Mouse (Mus musculus): Measurements from ENCODE around the gene Gm49361. TPM values are rescaled to one million over a fixed set of nuclear protein-coding genes. Genes with fewer than 3 reads are reported as not detected.

The Gm49361 gene
- polyA plus RNA-seq, 1 experiment: not detected

DNA sequence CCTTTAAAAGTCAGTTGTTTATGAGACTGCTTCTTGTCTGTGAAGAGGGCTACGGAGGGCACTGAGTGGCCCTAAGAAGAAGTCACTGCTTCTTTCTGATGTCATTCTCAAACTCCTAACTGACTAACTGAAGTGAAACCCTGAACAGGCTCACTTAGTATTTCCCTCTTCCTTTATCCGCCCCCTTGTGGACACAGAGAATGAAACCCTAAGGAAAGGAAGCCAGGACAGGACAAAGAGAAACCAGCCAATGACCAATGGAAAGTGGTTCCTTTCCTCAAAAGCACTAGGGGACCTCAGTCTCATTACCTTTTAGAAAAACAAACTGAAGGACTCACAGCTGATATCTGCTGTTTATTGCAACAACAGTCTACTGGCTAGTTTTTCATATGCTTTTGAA is 126.4 kb downstream of the Gm49361 start:
- Histone ChIP-seq H3K4me3 (no peak overlapping the region), H3ac (ENCODE audit: control insufficient read depth, insufficient read length) (no peak overlapping the region), H3K4me2 (ENCODE audit: low read depth) (no peak overlapping the region), H3K36me3 (ENCODE audit: control insufficient read depth, insufficient read depth) (peaks cover 20% of the 10 kb centered on the region), H3K27me3 (ENCODE audit: control insufficient read depth, insufficient read depth, insufficient read length) (no peaks in the 10 kb centered on the region), H3K79me2 (ENCODE audit: control insufficient read depth, insufficient read depth) (no peaks in the 10 kb centered on the region)
- TF ChIP-seq POLR2A (IDR thresholded peaks at IDR 0.05; ENCODE audit: insufficient read length, low read depth): no peak
- TF ChIP-seq E2F4 (IDR thresholded peaks at IDR 0.05; ENCODE audit: insufficient read depth): no peak
- no peak for TF ChIP-seq MYOD1 (IDR thresholded peaks at IDR 0.05; ENCODE audit: control insufficient read depth in 1 of 3, insufficient read length in 2 of 3, low read depth in 2 of 3)

DNA sequence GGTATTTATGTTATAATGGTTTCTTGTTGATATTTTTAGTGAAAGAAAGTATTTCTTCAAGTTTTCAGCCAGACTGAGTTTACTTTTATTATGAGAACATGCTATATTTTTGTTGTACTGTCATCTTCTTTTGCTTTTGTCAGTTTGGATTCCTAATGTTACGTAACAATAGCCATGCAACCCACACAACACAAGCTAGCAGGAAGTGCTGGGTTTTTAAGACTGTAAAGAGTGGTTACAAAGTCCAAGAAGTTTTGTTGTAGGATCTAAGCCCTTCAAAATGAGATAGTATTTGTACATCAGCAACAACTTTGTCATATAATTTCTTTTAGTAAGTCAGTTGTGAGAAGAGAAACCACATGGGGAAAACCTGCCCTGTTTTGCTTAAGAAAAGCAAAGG is 128.2 kb downstream of the Gm49361 start:
- Histone ChIP-seq H3ac (ENCODE audit: control insufficient read depth, insufficient read length) (no peak overlapping the region), H3K27me3 (ENCODE audit: control insufficient read depth, insufficient read depth, insufficient read length) (no peaks in the 10 kb centered on the region), H3K4me3 (no peak overlapping the region), H3K4me2 (ENCODE audit: low read depth) (no peak overlapping the region), H3K36me3 (ENCODE audit: control insufficient read depth, insufficient read depth) (peaks cover 13% of the 10 kb centered on the region), H3K79me2 (ENCODE audit: control insufficient read depth, insufficient read depth) (no peaks in the 10 kb centered on the region)
- TF ChIP-seq MYOG (IDR thresholded peaks at IDR 0.05; ENCODE audit: control insufficient read depth in 1 of 3, insufficient read depth in 1 of 3, insufficient read length in 2 of 3, low read depth in 2 of 3) (no peak), POLR2A (IDR thresholded peaks at IDR 0.05; ENCODE audit: insufficient read length, low read depth) (no peak), REST (IDR thresholded peaks at IDR 0.05; ENCODE audit: insufficient read depth, insufficient read length) (no peak), CEBPB (IDR thresholded peaks at IDR 0.05; ENCODE audit: insufficient read depth, poor library complexity, severe bottlenecking) (no peak), TCF3 (IDR thresholded peaks at IDR 0.05; ENCODE audit: insufficient read length, low read depth) (no peak), MAX (IDR thresholded peaks at IDR 0.05; ENCODE audit: low read depth) (no peak), TCF12 (IDR thresholded peaks at IDR 0.05; ENCODE audit: insufficient read depth, poor library complexity, severe bottlenecking) (no peak), MYOD1 (IDR thresholded peaks at IDR 0.05; ENCODE audit: control insufficient read depth in 1 of 3, insufficient read length in 2 of 3, low read depth in 2 of 3) (no peak), SRF (IDR thresholded peaks at IDR 0.05; ENCODE audit: control insufficient read depth, insufficient read length, low read depth) (no peak), E2F4 (IDR thresholded peaks at IDR 0.05; ENCODE audit: insufficient read depth) (no peak), USF1 (IDR thresholded peaks at IDR 0.05; ENCODE audit: low read depth) (no peak), POLR2AphosphoS2 (IDR thresholded peaks at IDR 0.05; ENCODE audit: insufficient read length, low read depth) (no peak)

DNA sequence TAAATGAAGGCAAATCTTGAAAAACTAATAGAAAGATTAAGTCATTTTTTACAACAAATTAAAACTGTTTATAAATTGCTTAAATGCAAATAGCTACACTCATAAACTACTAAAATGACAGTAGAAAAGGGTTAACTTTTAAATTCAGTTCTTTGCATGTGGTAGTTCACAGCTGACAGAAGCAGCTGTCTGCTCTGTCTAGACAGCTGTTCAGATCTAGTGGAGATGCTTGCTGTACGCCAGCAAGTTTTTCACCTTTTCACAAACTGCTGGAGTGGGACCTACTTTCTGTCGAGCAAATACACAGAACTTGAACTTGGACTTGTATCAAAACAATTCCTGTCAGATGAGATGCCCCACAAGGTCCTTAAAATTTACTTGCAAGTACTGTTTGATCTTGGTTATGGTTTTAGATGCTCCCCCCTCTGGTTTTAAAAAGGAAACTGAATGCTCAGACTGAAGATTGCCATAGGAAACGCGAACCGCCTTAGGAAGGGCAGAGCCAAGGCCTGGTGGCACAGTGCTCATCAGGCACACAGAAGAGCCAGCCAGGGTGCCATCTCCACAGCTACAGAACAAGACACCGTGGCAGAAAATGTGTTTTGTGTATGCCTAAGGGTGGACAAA is 129.5 kb downstream of the Gm49361 start:
- H3K79me2 ChIP-seq (ENCODE audit: control insufficient read depth, insufficient read depth): no peaks in the 10 kb centered on the region
- peaks cover 12% of the 10 kb centered on the region for H3K36me3 ChIP-seq (ENCODE audit: control insufficient read depth, insufficient read depth)
- TF ChIP-seq SRF (IDR thresholded peaks at IDR 0.05; ENCODE audit: control insufficient read depth, insufficient read length, low read depth): no peak
- peak; percentile 58 for TF ChIP-seq TCF3 (IDR thresholded peaks at IDR 0.05; ENCODE audit: insufficient read length, low read depth)
- no peak for TF ChIP-seq CEBPB (IDR thresholded peaks at IDR 0.05; ENCODE audit: insufficient read depth, poor library complexity, severe bottlenecking)
- TF ChIP-seq MYOG (IDR thresholded peaks at IDR 0.05; ENCODE audit: control insufficient read depth in 1 of 3, insufficient read depth in 1 of 3, insufficient read length in 2 of 3, low read depth in 2 of 3): peak in 2 of 3 experiments; percentile 50 to 80
- no peak for TF ChIP-seq MAX (IDR thresholded peaks at IDR 0.05; ENCODE audit: low read depth)
- TF ChIP-seq MYOD1 (IDR thresholded peaks at IDR 0.05; ENCODE audit: control insufficient read depth in 1 of 3, insufficient read length in 2 of 3, low read depth in 2 of 3): peak; percentile 37 to 88 (median 85)
- peak; percentile 87 for TF ChIP-seq TCF12 (IDR thresholded peaks at IDR 0.05; ENCODE audit: insufficient read depth, poor library complexity, severe bottlenecking)
- peak overlapping the region; percentile 51 for H3K4me2 ChIP-seq (ENCODE audit: low read depth)
- H3K4me3 ChIP-seq: no peak overlapping the region
- H3ac ChIP-seq (ENCODE audit: control insufficient read depth, insufficient read length): no peak overlapping the region
- no peaks in the 10 kb centered on the region for H3K27me3 ChIP-seq (ENCODE audit: control insufficient read depth, insufficient read depth, insufficient read length)

DNA sequence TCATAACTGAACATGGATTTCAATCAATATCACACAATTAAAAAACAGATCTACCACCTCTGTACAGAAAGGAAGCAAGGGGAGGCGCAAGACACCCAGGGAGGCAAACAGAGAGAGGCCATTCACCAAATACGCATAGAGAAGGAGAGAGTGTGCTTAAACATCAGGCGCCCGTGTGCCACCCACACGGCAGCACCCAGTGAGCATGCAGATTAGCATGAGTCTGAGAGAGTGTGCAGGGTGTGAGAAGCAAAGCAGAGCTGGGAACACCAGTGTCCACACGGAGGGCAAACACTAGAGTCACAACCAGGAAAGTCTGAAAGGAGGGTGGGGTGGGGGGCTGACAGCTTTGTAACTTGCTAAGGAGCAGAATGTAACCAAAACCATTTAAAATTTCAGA is 130.1 kb downstream of the Gm49361 start:
- H3K27me3 ChIP-seq (ENCODE audit: control insufficient read depth, insufficient read depth, insufficient read length): no peaks in the 10 kb centered on the region
- H3K4me2 ChIP-seq (ENCODE audit: low read depth): peak overlapping the region; percentile 4
- TF ChIP-seq E2F4 (IDR thresholded peaks at IDR 0.05; ENCODE audit: insufficient read depth): no peak
- TF ChIP-seq POLR2AphosphoS2 (IDR thresholded peaks at IDR 0.05; ENCODE audit: insufficient read length, low read depth): no peak
- TF ChIP-seq MYOD1 (IDR thresholded peaks at IDR 0.05; ENCODE audit: control insufficient read depth in 1 of 3, insufficient read length in 2 of 3, low read depth in 2 of 3): no peak
- TF ChIP-seq USF1 (IDR thresholded peaks at IDR 0.05; ENCODE audit: low read depth): no peak
- TF ChIP-seq MAX (IDR thresholded peaks at IDR 0.05; ENCODE audit: low read depth): no peak
- TF ChIP-seq CEBPB (IDR thresholded peaks at IDR 0.05; ENCODE audit: insufficient read depth, poor library complexity, severe bottlenecking): no peak
- TF ChIP-seq REST (IDR thresholded peaks at IDR 0.05; ENCODE audit: insufficient read depth, insufficient read length): no peak
- no peak for TF ChIP-seq TCF12 (IDR thresholded peaks at IDR 0.05; ENCODE audit: insufficient read depth, poor library complexity, severe bottlenecking)
- TF ChIP-seq POLR2A (IDR thresholded peaks at IDR 0.05; ENCODE audit: insufficient read length, low read depth): no peak
- no peak for TF ChIP-seq TCF3 (IDR thresholded peaks at IDR 0.05; ENCODE audit: insufficient read length, low read depth)
- no peak for TF ChIP-seq MYOG (IDR thresholded peaks at IDR 0.05; ENCODE audit: control insufficient read depth in 1 of 3, insufficient read depth in 1 of 3, insufficient read length in 2 of 3, low read depth in 2 of 3)
- TF ChIP-seq SRF (IDR thresholded peaks at IDR 0.05; ENCODE audit: control insufficient read depth, insufficient read length, low read depth): no peak
- H3K36me3 ChIP-seq (ENCODE audit: control insufficient read depth, insufficient read depth): peaks cover 12% of the 10 kb centered on the region
- no peak overlapping the region for H3ac ChIP-seq (ENCODE audit: control insufficient read depth, insufficient read length)
- H3K79me2 ChIP-seq (ENCODE audit: control insufficient read depth, insufficient read depth): no peaks in the 10 kb centered on the region
- H3K4me3 ChIP-seq: no peak overlapping the region

DNA sequence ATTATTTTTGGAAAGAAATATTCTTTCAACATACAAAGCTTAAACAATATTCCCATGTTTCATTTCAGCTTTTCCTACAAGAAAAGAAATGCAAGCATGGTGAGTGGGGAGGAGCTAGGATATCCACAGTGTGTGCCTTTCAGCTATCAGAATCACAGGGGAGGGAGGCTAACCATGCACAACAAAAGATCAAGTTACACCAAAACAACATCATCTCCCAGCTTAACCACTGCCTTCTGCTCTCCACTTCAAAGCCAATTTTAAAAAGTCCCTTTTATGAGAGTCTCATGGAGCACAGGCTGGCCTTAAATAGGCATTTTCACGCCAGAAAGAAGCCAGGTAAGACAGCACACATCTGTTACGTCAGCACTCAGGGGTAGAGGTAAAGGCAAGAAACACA is 134.9 kb downstream of the Gm49361 start:
- no peak overlapping the region for H3ac ChIP-seq (ENCODE audit: control insufficient read depth, insufficient read length)
- H3K27me3 ChIP-seq (ENCODE audit: control insufficient read depth, insufficient read depth, insufficient read length): no peaks in the 10 kb centered on the region
- peaks cover 13% of the 10 kb centered on the region for H3K79me2 ChIP-seq (ENCODE audit: control insufficient read depth, insufficient read depth)
- H3K36me3 ChIP-seq (ENCODE audit: control insufficient read depth, insufficient read depth): no peaks in the 10 kb centered on the region
- H3K4me2 ChIP-seq (ENCODE audit: low read depth): no peak overlapping the region
- no peak overlapping the region for H3K4me3 ChIP-seq
- no peak for TF ChIP-seq MYOD1 (IDR thresholded peaks at IDR 0.05; ENCODE audit: control insufficient read depth in 1 of 3, insufficient read length in 2 of 3, low read depth in 2 of 3)
- no peak for TF ChIP-seq TCF12 (IDR thresholded peaks at IDR 0.05; ENCODE audit: insufficient read depth, poor library complexity, severe bottlenecking)
- TF ChIP-seq REST (IDR thresholded peaks at IDR 0.05; ENCODE audit: insufficient read depth, insufficient read length): no peak
- TF ChIP-seq POLR2AphosphoS2 (IDR thresholded peaks at IDR 0.05; ENCODE audit: insufficient read length, low read depth): no peak
- TF ChIP-seq SRF (IDR thresholded peaks at IDR 0.05; ENCODE audit: control insufficient read depth, insufficient read length, low read depth): no peak
- TF ChIP-seq MAX (IDR thresholded peaks at IDR 0.05; ENCODE audit: low read depth): no peak
- no peak for TF ChIP-seq MYOG (IDR thresholded peaks at IDR 0.05; ENCODE audit: control insufficient read depth in 1 of 3, insufficient read depth in 1 of 3, insufficient read length in 2 of 3, low read depth in 2 of 3)
